Mouse (Mus musculus): ENCODE measurements around the gene Eif3k.

Gene Eif3k

GRCm38 (mm10) chr7:28959505-28960045, 22.1 kb downstream of the Eif3k start:
- DNase-seq (ENCODE audit: low spot score in 2 of 2) = no peak

GRCm38 (mm10) chr7:28958770-28959169, 22.9 kb downstream of the Eif3k start:
- DNase-seq (ENCODE audit: low spot score in 2 of 2) = no peak

- DNase-seq (ENCODE audit: low spot score in 2 of 2) = no peak
Measured at GRCm38 (mm10) chr7:28957997-28958725, 23.5 kb downstream of the Eif3k start.

GRCm38 (mm10) chr7:28957286-28957685, 24.4 kb downstream of the Eif3k start:
- no peak for DNase-seq (ENCODE audit: low spot score in 2 of 2)

- DNase-seq (ENCODE audit: low spot score in 2 of 2) = no peak
Measured at GRCm38 (mm10) chr7:28956270-28956669, 25.4 kb downstream of the Eif3k start.

- DNase-seq (ENCODE audit: low spot score in 2 of 2) = no peak
Measured at GRCm38 (mm10) chr7:28955295-28955897, 26.3 kb downstream of the Eif3k start.

GRCm38 (mm10) chr7:28954773-28955172, 26.9 kb downstream of the Eif3k start:
- DNase-seq (ENCODE audit: low spot score in 2 of 2) = no peak

- DNase-seq (ENCODE audit: low spot score in 2 of 2) = no peak
Measured at GRCm38 (mm10) chr7:28953476-28954376, 27.9 kb downstream of the Eif3k start.

GRCm38 (mm10) chr7:28952786-28953185, 28.9 kb downstream of the Eif3k start:
- DNase-seq (ENCODE audit: low spot score in 2 of 2) = no peak

GRCm38 (mm10) chr7:28951764-28952163, 29.9 kb downstream of the Eif3k start:
- DNase-seq (ENCODE audit: low spot score in 2 of 2) = no peak

- DNase-seq (ENCODE audit: low spot score in 2 of 2) = no peak
Measured at GRCm38 (mm10) chr7:28950346-28951037, 31.2 kb downstream of the Eif3k start.

GRCm38 (mm10) chr7:28949298-28949697, 32.4 kb downstream of the Eif3k start:
- no peak for DNase-seq (ENCODE audit: low spot score in 2 of 2)

GRCm38 (mm10) chr7:28948746-28949145, 32.9 kb downstream of the Eif3k start:
- DNase-seq (ENCODE audit: low spot score in 2 of 2) = no peak

- DNase-seq (ENCODE audit: low spot score in 2 of 2) = no peak
Measured at GRCm38 (mm10) chr7:28946271-28946610, 35.4 kb downstream of the Eif3k start.

GRCm38 (mm10) chr7:28945416-28946270, 36.0 kb downstream of the Eif3k start:
- no peak for DNase-seq (ENCODE audit: low spot score in 2 of 2)

GRCm38 (mm10) chr7:28944756-28945415, 36.8 kb downstream of the Eif3k start:
- DNase-seq (ENCODE audit: low spot score in 2 of 2) = no peak

- DNase-seq (ENCODE audit: low spot score in 2 of 2) = no peak
Measured at GRCm38 (mm10) chr7:28943451-28944180, 38.0 kb downstream of the Eif3k start.

- DNase-seq (ENCODE audit: low spot score in 2 of 2) = no peak
Measured at GRCm38 (mm10) chr7:28941542-28941941, 40.1 kb downstream of the Eif3k start.

GRCm38 (mm10) chr7:28941129-28941528, 40.5 kb downstream of the Eif3k start:
- no peak for DNase-seq (ENCODE audit: low spot score in 2 of 2)

All from spleen, postnatal 36 days (tissue).